In the genomic region with DNA sequence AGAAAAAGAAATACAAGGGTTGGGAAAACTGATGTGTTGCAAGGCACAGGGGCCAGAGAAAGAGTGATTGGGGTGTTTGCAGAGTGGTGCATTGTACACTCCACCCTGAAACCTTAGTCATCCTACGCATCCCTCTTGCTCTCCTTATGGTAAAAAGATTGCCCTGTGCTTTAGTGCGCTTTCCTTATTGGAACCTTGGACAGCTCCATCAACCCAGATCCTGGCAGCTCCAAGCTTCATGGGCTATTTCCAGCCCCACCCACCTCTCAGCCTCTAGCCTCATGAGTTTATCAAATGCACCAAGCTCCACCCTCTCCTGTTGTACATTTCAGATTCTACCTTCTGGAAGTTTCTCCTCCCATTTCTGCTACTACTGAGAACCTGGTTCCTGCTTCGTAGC, we compare ENCODE assay signal across 21 mouse cellular contexts.
DNase-seq lines count a peak whose midpoint lies in the region; ATAC-seq and TF ChIP-seq lines count a peak whose summit lies in the region.
"Had no signal": no experiment of that assay in that cellular context is flagged by ENCODE, and none has a peak within 500 bp of the region (broad histone marks: within the 10 kb centered on the region; RNA-seq: fewer than 3 reads in every experiment).

No protein-coding gene starts in this region.

- H3K9me3 ChIP-seq in midbrain, embryonic 11.5 days (ENCODE audit: control insufficient read depth, low read length) = no peaks in the 10 kb centered on the region
- H3K9me3 ChIP-seq in midbrain, embryonic 15.5 days = no peaks in the 10 kb centered on the region
- H3K9me3 ChIP-seq in limb, embryonic 14.5 days (ENCODE audit: control insufficient read depth, low read length) = no peaks in the 10 kb centered on the region
- H3K9me3 ChIP-seq: heart, embryonic 15.5 days; hindbrain, embryonic 13.5 days; intestine, embryonic 15.5 days; limb, embryonic 15.5 days; liver, embryonic 15.5 days; neural tube, embryonic 15.5 days had no signal

- WGBS in midbrain, embryonic 11.5 days = 77% methylated on average over 3 of the region's 3 CpGs
- WGBS in midbrain, embryonic 15.5 days = 76% methylated on average over 3 of the region's 3 CpGs
- WGBS in limb, embryonic 14.5 days = 62% methylated on average over 3 of the region's 3 CpGs

- H3K36me3 ChIP-seq in midbrain, embryonic 11.5 days (ENCODE audit: control insufficient read depth, insufficient read depth, low read length) = no peaks in the 10 kb centered on the region
- no peaks in the 10 kb centered on the region for H3K36me3 ChIP-seq in midbrain, embryonic 15.5 days (replicated peaks)
- no peaks in the 10 kb centered on the region for H3K36me3 ChIP-seq in limb, embryonic 14.5 days (ENCODE audit: control insufficient read depth, insufficient read depth, low read length)
- H3K36me3 ChIP-seq: heart, embryonic 15.5 days; hindbrain, embryonic 13.5 days; intestine, embryonic 15.5 days; limb, embryonic 15.5 days; liver, embryonic 15.5 days; neural tube, embryonic 15.5 days had no signal

- TF ChIP-seq POLR2A in limb, embryonic 14.5 days (IDR thresholded peaks at IDR 0.05; ENCODE audit: borderline replicate concordance, extremely low read depth, insufficient read depth, insufficient read length) = no peak

- no peak for DNase-seq in frontal cortex, adult 2 months (ENCODE audit: extremely low spot score in 1 of 2, low spot score in 1 of 2)
- DNase-seq in midbrain, embryonic 11.5 days (ENCODE audit: low spot score, missing footprints) = peak; percentile 82
- DNase-seq in embryo, embryonic 11 days = peak; percentile 60
- peak; percentile 63 for DNase-seq in limb, embryonic 14.5 days (ENCODE audit: low spot score)
- DNase-seq: adrenal gland, postnatal 14 days; cerebellum, adult 11-12 months; gastrocnemius, postnatal 14 days; heart, adult 18-20 months; right cerebral cortex, postnatal 4 days had no signal

- no peaks in the 10 kb centered on the region for H3K4me1 ChIP-seq in midbrain, embryonic 11.5 days (ENCODE audit: control insufficient read depth, insufficient read depth, low read length)
- peaks cover 18% of the 10 kb centered on the region; the same call in 1 of the 2 replicates for H3K4me1 ChIP-seq in midbrain, embryonic 15.5 days
- no peaks in the 10 kb centered on the region for H3K4me1 ChIP-seq in limb, embryonic 14.5 days (ENCODE audit: control insufficient read depth, insufficient read depth, low read length)
- H3K4me1 ChIP-seq: heart, embryonic 15.5 days; intestine, embryonic 15.5 days; limb, embryonic 15.5 days; liver, embryonic 15.5 days had no signal

- peak; percentile 87 for ATAC-seq in frontal cortex, adult (ENCODE audit: low TSS enrichment)
- ATAC-seq in midbrain, embryonic 11.5 days (ENCODE audit: low FRiP score) = no peak
- ATAC-seq in midbrain, embryonic 15.5 days (replicated peaks) = no peak
- no peak for ATAC-seq in limb, embryonic 14.5 days (ENCODE audit: low FRiP score, low read depth)
- ATAC-seq in megakaryocyte, adult 5-6 weeks (ENCODE audit: poor library complexity, severe bottlenecking) = no peak
- ATAC-seq in inflammation-experienced regulatory T-cells, adult 6 months = no peak
- ATAC-seq: intestine, embryonic 15.5 days; lung, postnatal 0 days; midbrain, embryonic 16.5 days had no signal

- no peaks in the 10 kb centered on the region for H3K27me3 ChIP-seq in midbrain, embryonic 11.5 days (ENCODE audit: control insufficient read depth, insufficient read depth, low read length)
- H3K27me3 ChIP-seq in midbrain, embryonic 15.5 days (replicated peaks) = no peaks in the 10 kb centered on the region
- 0 out of 2 replicates have a peak, but pooled peaks cover 5% of the 10 kb centered on the region for H3K27me3 ChIP-seq in limb, embryonic 14.5 days (ENCODE audit: control insufficient read depth, insufficient read depth, low read length)

- H3K27ac ChIP-seq in midbrain, embryonic 11.5 days (ENCODE audit: low read depth, low read length) = no peak overlapping the region
- H3K27ac ChIP-seq in midbrain, embryonic 15.5 days = no peak overlapping the region
- no peak overlapping the region for H3K27ac ChIP-seq in limb, embryonic 14.5 days (replicated peaks; ENCODE audit: low read depth, low read length)
- H3K27ac ChIP-seq: heart, embryonic 15.5 days; hindbrain, embryonic 13.5 days; intestine, embryonic 15.5 days; limb, embryonic 15.5 days; liver, embryonic 15.5 days; neural tube, embryonic 15.5 days had no signal

- no peak overlapping the region for H3K4me2 ChIP-seq in midbrain, embryonic 11.5 days
- no peak overlapping the region for H3K4me2 ChIP-seq in midbrain, embryonic 15.5 days
- no peak overlapping the region for H3K4me2 ChIP-seq in limb, embryonic 14.5 days (replicated peaks; ENCODE audit: low read depth, low read length, severe bottlenecking)
- H3K4me2 ChIP-seq: heart, embryonic 15.5 days; hindbrain, embryonic 13.5 days; intestine, embryonic 15.5 days; limb, embryonic 15.5 days; liver, embryonic 15.5 days; neural tube, embryonic 15.5 days had no signal

- no peak overlapping the region for H3K9ac ChIP-seq in midbrain, embryonic 11.5 days (ENCODE audit: low read length)
- H3K9ac ChIP-seq in midbrain, embryonic 15.5 days = no peak overlapping the region
- no peak overlapping the region for H3K9ac ChIP-seq in limb, embryonic 14.5 days (ENCODE audit: low read depth, low read length, severe bottlenecking)
- H3K9ac ChIP-seq: heart, embryonic 15.5 days; hindbrain, embryonic 13.5 days; intestine, embryonic 15.5 days; limb, embryonic 15.5 days; liver, embryonic 15.5 days; neural tube, embryonic 15.5 days had no signal

- H3K4me3 ChIP-seq in midbrain, embryonic 11.5 days (ENCODE audit: low read depth, low read length) = no peak overlapping the region
- no peak overlapping the region for H3K4me3 ChIP-seq in midbrain, embryonic 15.5 days
- H3K4me3 ChIP-seq in limb, embryonic 14.5 days (replicated peaks; ENCODE audit: low read length) = no peak overlapping the region
- H3K4me3 ChIP-seq: heart, embryonic 15.5 days; hindbrain, embryonic 13.5 days; intestine, embryonic 15.5 days; limb, embryonic 15.5 days; liver, embryonic 15.5 days; neural tube, embryonic 15.5 days had no signal

Comparison
In these comparisons a context has a peak if more than half of its experiments do, and no peak if none do; other contexts are left out.
1. DNase-seq: peak in midbrain, embryonic 11.5 days (single experiment), embryo, embryonic 11 days (single experiment) and limb, embryonic 14.5 days (single experiment); none in frontal cortex, adult 2 months (0 of 2).